Mouse (Mus musculus) midbrain, embryonic 14.5 days (tissue): ENCODE measurements around the gene Tmem252. TPM values are rescaled to one million over a fixed set of nuclear protein-coding genes. Genes with fewer than 3 reads are reported as not detected.

Source experiments
- ATAC-seq: fragments of 200-750 bp; cut with Nextera tagmentation; 2 replicates; pipeline ENCODE4 v1.8.0; 2017; ENCODE audit warnings: moderate number of reproducible peaks, moderate library complexity; ENCODE audit not compliant: low FRiP score, low TSS enrichment
- DNase-seq: peaks from one replicate; pipeline ENCODE4 v3.0.0-alpha.2; 2015
- H3K27ac ChIP-seq: fragments of 300-500 bp; sonication (generic); replicated peaks from 2 replicates; pipeline ENCODE4 v1.5.1; 2014; ENCODE audit warnings: mild to moderate bottlenecking, low read depth, low read length, moderate library complexity
- H3K27me3 ChIP-seq: fragments of 300-500 bp; sonication (generic); 2 replicates; pipeline ENCODE4 v1.6.1; 2014; ENCODE audit warnings: low read length, control low read depth, mixed read lengths; ENCODE audit not compliant: control insufficient read depth, insufficient read depth
- H3K36me3 ChIP-seq: fragments of 300-500 bp; sonication (generic); 2 replicates; pipeline ENCODE4 v1.6.1; 2014; ENCODE audit warnings: low read length, control low read depth; ENCODE audit not compliant: control insufficient read depth, insufficient read depth
- H3K4me1 ChIP-seq: fragments of 300-500 bp; sonication (generic); 2 replicates; pipeline ENCODE4 v1.6.1; 2014; ENCODE audit warnings: mild to moderate bottlenecking, antibody characterized with exemption, low read length, control low read depth; ENCODE audit not compliant: control insufficient read depth, insufficient read depth
- H3K4me2 ChIP-seq: fragments of 300-500 bp; sonication (generic); 2 replicates; pipeline ENCODE4 v1.6.1; 2014; ENCODE audit warnings: mild to moderate bottlenecking, low read length, moderate library complexity
- H3K4me3 ChIP-seq: fragments of 300-500 bp; sonication (generic); replicated peaks from 2 replicates; pipeline ENCODE4 v1.5.1; 2014; ENCODE audit warnings: low read depth, low read length
- H3K9ac ChIP-seq: fragments of 300-500 bp; sonication (generic); replicated peaks from 2 replicates; pipeline ENCODE4 v1.6.1; 2014; ENCODE audit warnings: mild to moderate bottlenecking, low read length, moderate library complexity
- H3K9me3 ChIP-seq: fragments of 300-500 bp; sonication (generic); 2 replicates; pipeline ENCODE4 v1.6.1; 2016; ENCODE audit warnings: low read length, control low read depth, mixed read lengths; ENCODE audit not compliant: control insufficient read depth
- WGBS: fragments of 180-500 bp; shearing (Covaris S2); extraction: QIAGEN DNeasy Blood & Tissue Kit; methylation state at CpG from one replicate; pipeline ENCODE4 v1.1.7; 2014; 5-methylcytosine and 5-hydroxymethylcytosine counted together
- polyA plus RNA-seq: library from polyadenylated mRNA; unstranded; fragments of >200 nt; fragmentation: Nextera tagmentation; extraction: Ambion mirVana; gene quantifications from 2 replicates; pipeline ENCODE4 v1.2.1, GENCODE M21; 2014

The Tmem252 gene
- 1.2 and 2.0 TPM in 2 replicates for polyA plus RNA-seq

DNA sequence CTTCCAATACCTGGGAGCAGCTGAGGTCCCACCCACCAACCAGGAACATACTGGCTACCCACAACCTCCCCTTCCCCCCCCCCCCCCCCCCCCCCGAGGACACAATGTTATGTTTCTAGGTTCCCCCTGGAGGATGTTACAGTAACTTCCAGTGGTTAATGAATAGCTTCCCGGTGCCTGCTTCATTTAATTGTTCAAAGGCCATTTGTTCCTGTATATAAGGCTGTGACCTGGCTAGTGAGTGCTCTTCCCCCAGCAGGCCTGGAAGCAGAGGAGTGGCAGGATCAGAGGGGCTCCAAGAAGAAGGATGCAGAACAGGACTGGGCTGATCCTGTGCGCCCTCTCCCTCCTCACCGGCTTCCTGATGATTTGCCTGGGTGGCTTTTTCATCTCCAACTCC is at the start of gene Tmem252:
Gene Tmem252, plus strand, starts transcription at position 247 of the 400 bp plus-strand sequence.
- no peaks in the 10 kb centered on the region for H3K36me3 ChIP-seq
- H3K27me3 ChIP-seq = no peaks in the 10 kb centered on the region
- H3K27ac ChIP-seq = no peak within 1 kb of the TSS; the same call in 1 of the 2 replicates
- no peak within 1 kb of the TSS for H3K4me2 ChIP-seq
- no peak for DNase-seq
- H3K4me3 ChIP-seq = no peak within 1 kb of the TSS
- no peak for ATAC-seq
- H3K9me3 ChIP-seq = no peaks in the 10 kb centered on the region
- 77% methylated on average over 4 of the region's 4 CpGs for WGBS
- no peak within 1 kb of the TSS for H3K9ac ChIP-seq
- no peaks in the 10 kb centered on the region for H3K4me1 ChIP-seq

DNA sequence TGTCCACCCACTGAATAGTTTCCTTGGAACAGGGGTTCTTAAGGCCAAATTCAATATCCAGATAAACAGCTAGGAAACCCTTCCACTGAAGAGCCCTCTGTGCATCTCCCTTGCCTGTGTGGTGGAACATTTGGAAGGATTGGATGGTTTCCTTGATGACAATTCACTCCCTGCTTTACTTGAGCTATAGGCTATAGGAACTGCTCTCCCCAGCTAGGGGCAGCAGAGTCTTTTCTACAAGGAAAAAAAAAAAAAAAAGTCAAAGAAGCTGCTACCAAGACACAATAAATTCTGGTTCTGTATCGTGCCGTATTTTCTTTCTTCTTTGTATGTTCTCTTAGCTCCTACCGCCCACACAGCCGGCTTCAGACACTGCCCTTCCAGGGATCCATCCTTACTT is 45.8 kb upstream of the Tmem252 start:
- DNase-seq = no peak
- no peak for ATAC-seq
- H3K4me2 ChIP-seq = no peak overlapping the region
- H3K36me3 ChIP-seq = no peaks in the 10 kb centered on the region
- no peak overlapping the region for H3K27ac ChIP-seq
- no peaks in the 10 kb centered on the region for H3K9me3 ChIP-seq
- no peak overlapping the region for H3K4me3 ChIP-seq
- WGBS = 82% methylated on average over 4 of the region's 4 CpGs
- no peak overlapping the region for H3K9ac ChIP-seq
- no peaks in the 10 kb centered on the region for H3K4me1 ChIP-seq
- no peaks in the 10 kb centered on the region for H3K27me3 ChIP-seq

DNA sequence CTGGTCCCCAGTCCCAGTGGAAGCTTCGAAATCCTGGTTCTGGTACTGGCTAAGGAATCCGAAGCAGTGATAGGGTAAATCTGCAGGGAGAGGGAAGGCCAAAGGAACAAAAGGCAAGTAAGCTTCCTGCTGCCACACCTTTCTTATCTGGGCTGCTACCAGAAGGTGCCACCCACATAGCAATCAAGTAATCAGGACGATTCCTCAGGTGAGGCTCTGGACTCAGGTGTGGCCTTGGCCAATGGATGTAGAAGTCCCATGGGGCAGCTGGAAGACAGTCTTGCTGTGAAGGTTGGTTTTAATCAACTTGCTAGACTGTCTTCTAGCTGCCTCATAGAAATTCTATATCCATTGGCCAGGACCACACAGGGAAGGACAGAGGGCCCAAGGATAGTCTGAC is 40.8 kb upstream of the Tmem252 start:
- no peaks in the 10 kb centered on the region for H3K36me3 ChIP-seq
- H3K4me2 ChIP-seq = no peak overlapping the region
- no peaks in the 10 kb centered on the region for H3K27me3 ChIP-seq
- H3K4me1 ChIP-seq = no peaks in the 10 kb centered on the region
- no peak overlapping the region for H3K9ac ChIP-seq
- no peak for DNase-seq
- no peaks in the 10 kb centered on the region for H3K9me3 ChIP-seq
- no peak for ATAC-seq
- H3K27ac ChIP-seq = no peak overlapping the region
- no peak overlapping the region for H3K4me3 ChIP-seq
- WGBS = 88% methylated on average over 3 of the region's 3 CpGs

DNA sequence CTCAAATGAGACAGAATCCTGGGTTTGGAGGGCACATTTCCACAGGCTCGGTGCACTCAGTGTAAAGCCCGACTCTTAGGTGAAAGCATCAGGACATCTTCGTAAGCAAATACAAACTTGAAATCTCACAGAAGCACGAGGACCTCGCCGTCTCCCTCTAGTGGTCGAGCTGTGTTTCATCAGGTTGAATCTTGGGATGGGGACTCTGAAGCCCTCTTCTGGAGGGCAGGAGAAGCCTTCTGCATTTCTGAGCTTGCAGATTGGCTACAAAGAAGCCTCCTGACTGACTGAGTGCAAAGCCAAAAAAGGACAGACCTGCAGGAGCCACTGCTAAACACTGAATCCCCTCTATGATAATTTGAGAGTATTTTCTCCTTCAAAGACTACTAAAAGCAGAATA is 39.2 kb upstream of the Tmem252 start:
- Histone ChIP-seq H3K9me3 (no peaks in the 10 kb centered on the region), H3K27ac (no peak overlapping the region), H3K36me3 (no peaks in the 10 kb centered on the region), H3K4me1 (no peaks in the 10 kb centered on the region), H3K9ac (no peak overlapping the region), H3K4me3 (no peak overlapping the region), H3K4me2 (no peak overlapping the region), H3K27me3 (no peaks in the 10 kb centered on the region)
- 10% methylated on average over 7 of the region's 7 CpGs for WGBS
- ATAC-seq = no peak
- peak; percentile 82 for DNase-seq

DNA sequence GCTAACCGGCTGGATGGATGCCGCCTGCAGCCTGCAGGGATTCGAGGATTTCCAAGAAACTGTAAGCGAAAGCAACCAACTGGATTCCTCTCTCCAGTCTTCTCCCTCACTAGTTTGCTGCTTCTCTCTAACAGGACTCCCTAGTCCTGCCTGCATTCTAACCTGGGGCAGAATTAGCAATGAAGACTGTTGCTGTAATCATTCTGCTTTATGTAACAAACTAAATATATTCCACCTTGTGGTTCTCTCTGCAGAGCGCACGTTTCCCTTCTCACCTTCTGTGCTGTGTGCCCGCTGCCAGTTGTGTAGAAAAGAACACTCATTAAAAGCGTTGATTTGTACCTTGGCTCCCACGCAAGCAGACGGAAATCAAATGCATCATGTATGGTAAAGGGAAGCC is 37.2 kb upstream of the Tmem252 start:
- Histone ChIP-seq H3K9me3 (no peaks in the 10 kb centered on the region), H3K27me3 (no peaks in the 10 kb centered on the region), H3K4me1 (no peaks in the 10 kb centered on the region), H3K4me2 (no peak overlapping the region), H3K4me3 (no peak overlapping the region), H3K9ac (no peak overlapping the region), H3K27ac (no peak overlapping the region), H3K36me3 (no peaks in the 10 kb centered on the region)
- WGBS = 92% methylated on average over 10 of the region's 10 CpGs
- no peak for ATAC-seq
- no peak for DNase-seq

DNA sequence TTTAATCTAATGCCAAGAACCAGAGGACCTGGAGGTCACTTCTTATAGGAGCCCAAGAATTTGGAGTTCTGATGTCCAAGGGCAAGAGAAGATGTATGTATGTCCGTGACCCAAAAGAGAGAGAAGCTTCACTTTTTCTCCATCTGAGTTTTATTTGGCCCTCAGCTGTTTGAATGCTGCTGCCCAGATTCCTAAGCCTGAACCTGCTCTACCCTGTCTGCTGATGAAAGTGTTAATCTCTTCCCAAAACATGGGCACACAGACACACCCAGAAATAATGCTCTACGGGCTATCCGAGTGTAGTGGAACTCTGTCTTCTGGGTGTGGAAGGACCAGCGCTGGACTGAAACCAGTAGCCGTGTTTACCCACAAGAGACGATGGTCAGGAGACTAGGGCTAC is 35.8 kb upstream of the Tmem252 start:
- ATAC-seq = no peak
- Histone ChIP-seq H3K36me3 (no peaks in the 10 kb centered on the region), H3K9me3 (no peaks in the 10 kb centered on the region), H3K9ac (no peak overlapping the region), H3K4me1 (no peaks in the 10 kb centered on the region), H3K27me3 (no peaks in the 10 kb centered on the region), H3K4me2 (no peak overlapping the region), H3K27ac (no peak overlapping the region), H3K4me3 (no peak overlapping the region)
- DNase-seq = no peak
- whole genome bisulfite sequencing = 94% methylated on average over 6 of the region's 6 CpGs

DNA sequence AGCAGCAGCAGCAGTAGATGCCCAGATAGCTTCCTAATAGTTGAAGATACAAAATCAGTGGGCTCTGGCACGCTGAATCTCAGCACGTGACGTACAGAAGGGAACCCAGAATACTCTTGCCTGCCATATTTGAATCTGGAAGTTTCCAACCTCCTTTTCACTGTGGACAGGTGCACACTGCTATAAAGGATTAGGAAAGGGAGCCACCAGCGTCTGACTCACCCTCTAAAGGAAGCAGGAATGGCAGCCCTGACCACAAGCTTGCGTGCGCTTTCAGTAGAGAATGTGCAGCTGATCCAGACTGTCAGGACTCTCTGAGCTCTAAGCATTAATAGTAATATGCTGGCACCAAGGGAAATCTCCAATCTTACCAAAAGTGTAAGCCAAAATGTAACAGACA is 32.8 kb upstream of the Tmem252 start:
- Histone ChIP-seq H3K4me1 (no peaks in the 10 kb centered on the region), H3K4me3 (no peak overlapping the region), H3K27ac (no peak overlapping the region), H3K36me3 (no peaks in the 10 kb centered on the region), H3K4me2 (no peak overlapping the region), H3K9me3 (no peaks in the 10 kb centered on the region), H3K9ac (no peak overlapping the region), H3K27me3 (no peaks in the 10 kb centered on the region)
- WGBS = 83% methylated on average over 6 of the region's 6 CpGs
- ATAC-seq = no peak
- DNase-seq = no peak

DNA sequence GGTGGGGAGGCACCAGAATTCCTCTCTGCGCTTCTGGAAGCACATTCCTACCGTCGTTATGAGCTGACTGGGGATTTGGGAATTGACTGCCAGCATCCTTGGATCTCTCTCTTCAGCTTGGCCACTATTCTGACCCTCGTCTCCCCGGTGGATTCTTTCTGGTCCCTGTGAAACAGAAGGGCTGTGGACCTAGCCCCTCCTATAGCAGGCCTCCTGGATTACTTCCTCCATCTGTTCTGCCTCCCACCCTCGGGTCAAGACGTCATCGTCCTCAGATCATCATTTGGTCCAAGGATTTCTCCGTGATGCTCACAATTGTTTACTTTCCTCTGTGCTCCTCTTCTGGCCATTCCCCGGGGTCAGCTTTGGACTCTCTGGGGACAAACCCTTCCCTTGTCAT is 28.8 kb upstream of the Tmem252 start:
- ATAC-seq (no peak), DNase-seq (no peak)
- Histone ChIP-seq H3K4me1 (no peaks in the 10 kb centered on the region), H3K27ac (no peak overlapping the region), H3K4me3 (no peak overlapping the region), H3K4me2 (no peak overlapping the region), H3K9me3 (no peaks in the 10 kb centered on the region), H3K9ac (no peak overlapping the region), H3K27me3 (no peaks in the 10 kb centered on the region), H3K36me3 (no peaks in the 10 kb centered on the region)
- WGBS = 81% methylated on average over 10 of the region's 10 CpGs

DNA sequence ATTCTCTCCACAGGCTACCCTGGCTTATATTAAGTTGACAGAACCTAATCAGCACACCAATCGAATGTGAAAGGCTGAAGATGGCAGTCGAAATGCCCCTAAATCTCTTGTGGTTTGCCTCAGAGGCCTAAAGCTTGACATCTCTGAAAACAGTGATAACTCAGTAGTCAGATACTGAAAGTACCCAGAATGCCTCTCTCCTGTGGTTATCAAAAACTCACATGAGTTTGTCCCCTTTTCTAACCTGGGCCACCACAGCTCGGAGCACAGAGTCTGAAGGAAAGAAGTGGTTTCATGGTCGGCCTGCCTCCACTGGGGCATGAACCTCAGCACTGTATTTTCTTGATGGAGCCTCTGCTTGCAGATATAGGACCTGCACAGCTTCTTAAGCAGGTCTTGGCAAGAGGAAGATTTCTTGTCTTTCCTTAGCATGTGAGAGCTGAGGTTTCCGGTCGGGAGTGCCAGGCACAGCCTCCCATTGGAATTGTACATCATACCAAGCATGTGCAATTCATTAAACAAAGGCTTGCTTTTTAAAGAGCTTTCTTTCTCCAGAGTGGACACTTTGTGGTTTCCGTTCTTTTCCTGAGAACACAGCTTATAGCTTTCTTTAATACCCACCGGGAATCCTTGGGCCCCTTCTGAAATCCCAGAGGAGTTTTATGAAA is 27.5 kb upstream of the Tmem252 start:
- no peak overlapping the region for H3K4me2 ChIP-seq
- H3K27me3 ChIP-seq = no peaks in the 10 kb centered on the region
- no peak overlapping the region for H3K27ac ChIP-seq
- no peak for DNase-seq
- 81% methylated on average over 8 of the region's 8 CpGs for WGBS
- H3K4me1 ChIP-seq = 0 out of 2 replicates have a peak, but pooled peaks cover 2% of the 10 kb centered on the region
- no peak overlapping the region for H3K9ac ChIP-seq
- no peaks in the 10 kb centered on the region for H3K9me3 ChIP-seq
- H3K36me3 ChIP-seq = no peaks in the 10 kb centered on the region
- no peak for ATAC-seq
- no peak overlapping the region for H3K4me3 ChIP-seq
